Mouse (Mus musculus) limb, embryonic 11.5 days (tissue): Measurements from ENCODE around the gene Pgs1. TPM values are rescaled to one million over a fixed set of nuclear protein-coding genes. Genes with fewer than 3 reads are reported as not detected.

Source experiments
- ATAC-seq: fragments of 200-750 bp; cut with Nextera tagmentation; 2 replicates; pipeline ENCODE4 v1.8.0; 2017; ENCODE audit warnings: low read depth; ENCODE audit not compliant: insufficient number of reproducible peaks, low FRiP score, low TSS enrichment
- DNase-seq: peaks from one replicate; pipeline ENCODE4 v3.0.0-alpha.2; 2015; ENCODE audit warnings: low spot score
- H3K27ac ChIP-seq: fragments of 300-500 bp; sonication (generic); replicated peaks from 2 replicates; pipeline ENCODE4 v1.5.1; 2014; ENCODE audit warnings: low read depth, mild to moderate bottlenecking, low read length
- H3K27me3 ChIP-seq: fragments of 300-500 bp; sonication (generic); 2 replicates; pipeline ENCODE4 v1.6.1; 2014; ENCODE audit warnings: mild to moderate bottlenecking, low read length, mixed read lengths; ENCODE audit not compliant: control insufficient read depth, insufficient read depth
- H3K36me3 ChIP-seq: fragments of 300-500 bp; sonication (generic); 2 replicates; pipeline ENCODE4 v1.6.1; 2014; ENCODE audit warnings: mild to moderate bottlenecking, low read length, moderate library complexity, mixed read lengths; ENCODE audit not compliant: control insufficient read depth, insufficient read depth
- H3K4me1 ChIP-seq: fragments of 300-500 bp; sonication (generic); 2 replicates; pipeline ENCODE4 v1.6.1; 2014; ENCODE audit warnings: low read length, mixed read lengths; ENCODE audit not compliant: control insufficient read depth, insufficient read depth
- H3K4me2 ChIP-seq: fragments of 300-500 bp; sonication (generic); 2 replicates; pipeline ENCODE4 v1.6.1; 2014; ENCODE audit warnings: low read depth, mild to moderate bottlenecking, moderate library complexity; ENCODE audit not compliant: severe bottlenecking
- H3K4me3 ChIP-seq: fragments of 300-500 bp; sonication (generic); 2 replicates; pipeline ENCODE4 v1.5.1; 2014; ENCODE audit warnings: low read depth, low read length
- H3K9ac ChIP-seq: fragments of 300-500 bp; sonication (generic); 2 replicates; pipeline ENCODE4 v1.6.1; 2014; ENCODE audit warnings: mild to moderate bottlenecking, low read length
- H3K9me3 ChIP-seq: fragments of 300-500 bp; sonication (generic); 2 replicates; pipeline ENCODE4 v1.6.1; 2016; ENCODE audit warnings: low read length; ENCODE audit not compliant: control insufficient read depth
- WGBS: fragments of 180-500 bp; shearing (Covaris S2); extraction: QIAGEN DNeasy Blood & Tissue Kit; methylation state at CpG from one replicate; pipeline ENCODE4 v1.1.7; 2014; 5-methylcytosine and 5-hydroxymethylcytosine counted together
- polyA plus RNA-seq: library from polyadenylated mRNA; unstranded; fragments of >200 nt; fragmentation: Nextera tagmentation; extraction: Ambion mirVana; gene quantifications from 2 replicates; pipeline ENCODE4 v1.2.1, GENCODE M21; 2014

The Pgs1 gene
- polyA plus RNA-seq, 1 experiment from 2014 or later, result 38.4 TPM

DNA sequence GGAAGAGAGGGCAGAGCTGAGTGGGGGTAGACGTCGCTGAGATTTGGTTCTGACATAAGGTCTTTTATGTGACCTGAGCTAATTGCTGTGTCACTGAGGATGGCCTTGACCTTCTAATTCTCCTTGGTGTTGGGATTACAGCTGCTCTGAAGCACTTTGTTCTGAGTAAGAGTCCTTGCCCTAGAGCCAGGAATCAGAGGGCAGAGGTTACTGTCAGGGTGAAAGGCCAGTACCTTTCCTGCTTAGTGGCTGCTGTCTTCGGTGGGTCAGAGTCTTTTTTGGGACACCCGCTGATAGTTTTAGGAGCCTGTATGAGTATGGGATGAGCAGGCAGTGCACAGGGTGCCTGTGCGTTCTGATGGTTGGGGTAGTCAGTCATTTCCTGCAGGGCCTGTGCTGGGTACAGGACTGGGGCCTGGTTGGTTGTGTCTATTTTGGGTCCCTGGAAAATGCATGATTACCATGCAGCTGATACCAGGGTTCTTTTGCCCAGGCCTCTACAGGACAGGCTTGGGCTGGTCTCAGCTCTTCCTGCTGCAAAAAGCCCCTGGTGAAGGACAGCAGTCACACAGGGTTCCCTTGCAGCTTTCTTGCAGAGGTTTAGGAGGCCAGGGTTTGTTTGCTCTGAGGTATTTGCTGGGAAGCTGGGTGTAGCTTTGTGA is 22.2 kb downstream of the Pgs1 start:
- Histone ChIP-seq H3K27ac (no peak overlapping the region), H3K9me3 (no peaks in the 10 kb centered on the region), H3K9ac (no peak overlapping the region), H3K4me2 (no peak overlapping the region), H3K4me1 (peaks cover 12% of the 10 kb centered on the region), H3K36me3 (peaks cover 14% of the 10 kb centered on the region), H3K4me3 (no peak overlapping the region), H3K27me3 (no peaks in the 10 kb centered on the region)
- DNase-seq, result no peak
- WGBS, result 69% methylated on average over 5 of the region's 5 CpGs
- ATAC-seq, result no peak

- Histone ChIP-seq H3K4me1 (peaks cover 12% of the 10 kb centered on the region), H3K9ac (no peak overlapping the region), H3K27me3 (no peaks in the 10 kb centered on the region), H3K36me3 (peaks cover 9% of the 10 kb centered on the region), H3K27ac (no peak overlapping the region), H3K4me3 (no peak overlapping the region), H3K9me3 (no peaks in the 10 kb centered on the region), H3K4me2 (no peak overlapping the region)
- 84% methylated on average over 8 of the region's 8 CpGs for WGBS
- DNase-seq (no peak), ATAC-seq (no peak)
These were observed 22.8 kb downstream of the Pgs1 start for GRCm38 (mm10) chr11:118008843-118009242.

GRCm38 (mm10) chr11:118009865-118010571 is 23.9 kb downstream of the Pgs1 start:
- ATAC-seq (no peak), DNase-seq (no peak)
- 61% methylated on average over 4 of the region's 4 CpGs for WGBS
- peaks cover 12% of the 10 kb centered on the region for H3K4me1 ChIP-seq
- H3K4me3 ChIP-seq, result no peak overlapping the region
- H3K27me3 ChIP-seq, result no peaks in the 10 kb centered on the region
- H3K36me3 ChIP-seq, result peaks cover 10% of the 10 kb centered on the region
- H3K27ac ChIP-seq, result no peak overlapping the region
- H3K4me2 ChIP-seq, result no peak overlapping the region
- H3K9ac ChIP-seq, result no peak overlapping the region
- H3K9me3 ChIP-seq, result no peaks in the 10 kb centered on the region

DNA sequence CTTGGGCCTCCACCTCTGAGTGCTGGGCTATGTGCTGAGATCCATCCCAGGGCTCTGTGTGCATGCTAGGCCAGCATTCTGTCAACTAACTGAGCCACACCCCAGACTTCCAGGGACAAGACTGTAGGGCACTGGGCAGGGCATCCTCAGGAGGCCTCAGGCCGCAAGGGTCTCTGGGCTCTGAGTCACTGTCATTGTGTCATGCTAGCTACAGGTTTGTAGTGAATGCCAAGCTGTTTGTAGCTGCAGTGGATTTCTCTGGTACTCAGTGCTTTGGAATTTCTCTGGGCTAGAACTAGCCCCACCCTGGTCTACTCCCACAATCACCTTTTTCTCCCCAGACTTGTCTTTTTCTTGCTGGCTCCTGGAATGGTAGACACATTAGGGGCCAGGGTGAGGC is 26.5 kb downstream of the Pgs1 start:
- Histone ChIP-seq H3K4me1 (peaks cover 12% of the 10 kb centered on the region), H3K4me3 (no peak overlapping the region)
- WGBS, result 93% methylated on average over 1 of the region's 1 CpGs

GRCm38 (mm10) chr11:118013339-118013738 is 27.2 kb downstream of the Pgs1 start:
- H3K4me2 ChIP-seq, result no peak overlapping the region
- H3K27ac ChIP-seq, result no peak overlapping the region
- peaks cover 8% of the 10 kb centered on the region for H3K4me1 ChIP-seq
- no peak overlapping the region for H3K9ac ChIP-seq
- no peaks in the 10 kb centered on the region for H3K27me3 ChIP-seq
- ATAC-seq (no peak), DNase-seq (no peak)
- H3K4me3 ChIP-seq, result no peak overlapping the region
- H3K36me3 ChIP-seq, result peaks cover 9% of the 10 kb centered on the region
- 83% methylated on average over 2 of the region's 2 CpGs for WGBS
- no peaks in the 10 kb centered on the region for H3K9me3 ChIP-seq

More for the DNA sequence above, 26.5 kb downstream of the Pgs1 start:
- no peaks in the 10 kb centered on the region for H3K27me3 ChIP-seq
- no peak for ATAC-seq
- no peak overlapping the region for H3K4me2 ChIP-seq
- H3K9ac ChIP-seq, result no peak overlapping the region
- H3K9me3 ChIP-seq, result no peaks in the 10 kb centered on the region
- no peak for DNase-seq
- H3K36me3 ChIP-seq, result peaks cover 3% of the 10 kb centered on the region; the same call in 1 of the 2 replicates
- H3K27ac ChIP-seq, result no peak overlapping the region

GRCm38 (mm10) chr11:118014391-118014995 is 28.4 kb downstream of the Pgs1 start:
- Histone ChIP-seq H3K4me1 (peaks cover 4% of the 10 kb centered on the region), H3K4me3 (no peak overlapping the region), H3K9ac (no peak overlapping the region), H3K27me3 (no peaks in the 10 kb centered on the region), H3K36me3 (peaks cover 12% of the 10 kb centered on the region), H3K4me2 (no peak overlapping the region), H3K9me3 (no peaks in the 10 kb centered on the region), H3K27ac (no peak overlapping the region)
- ATAC-seq (no peak), DNase-seq (no peak)
- 80% methylated on average over 12 of the region's 12 CpGs for WGBS

DNA sequence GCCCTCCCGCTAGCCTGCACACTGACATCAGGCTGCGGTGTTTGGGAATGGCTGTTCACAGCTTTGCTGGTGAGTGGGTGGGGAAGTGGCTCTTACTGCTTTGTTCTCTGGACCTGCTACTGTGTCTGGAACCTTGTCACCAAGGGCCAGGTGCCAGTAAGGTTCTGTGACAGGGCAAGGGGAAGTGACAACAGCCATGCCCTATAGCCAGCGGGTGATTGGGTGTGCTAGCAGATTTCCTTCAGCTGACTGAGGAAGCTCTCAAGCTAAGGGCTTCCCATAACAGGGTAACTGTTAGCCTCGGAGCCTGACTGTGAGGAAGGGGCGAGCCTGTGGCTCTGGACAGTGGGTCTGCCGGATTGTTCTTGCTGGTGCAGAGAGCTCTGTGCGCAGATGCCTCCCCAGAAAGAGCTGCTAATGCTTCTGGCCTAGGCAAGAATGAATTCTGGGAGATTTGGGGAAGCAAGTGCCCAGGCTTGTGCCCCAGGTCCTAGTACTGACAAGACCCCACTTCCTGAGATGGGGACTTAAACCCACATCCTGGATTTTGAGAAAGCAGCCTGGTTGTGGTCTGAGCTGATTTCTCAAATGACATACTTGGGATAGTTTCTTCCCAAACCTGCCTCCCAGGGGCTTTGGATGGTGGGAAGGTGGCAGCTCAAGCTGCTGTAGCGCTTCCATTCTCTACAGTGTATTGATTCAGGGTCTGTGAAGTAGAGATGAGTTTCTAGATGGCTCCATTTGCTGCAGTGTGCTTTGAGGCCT is 29.5 kb downstream of the Pgs1 start:
- Histone ChIP-seq H3K9ac (no peak overlapping the region), H3K36me3 (peaks cover 14% of the 10 kb centered on the region), H3K4me3 (no peak overlapping the region), H3K27ac (no peak overlapping the region), H3K4me2 (no peak overlapping the region), H3K4me1 (no peaks in the 10 kb centered on the region), H3K27me3 (no peaks in the 10 kb centered on the region), H3K9me3 (no peaks in the 10 kb centered on the region)
- ATAC-seq (no peak), DNase-seq (no peak)
- 91% methylated on average over 8 of the region's 8 CpGs for WGBS

DNA sequence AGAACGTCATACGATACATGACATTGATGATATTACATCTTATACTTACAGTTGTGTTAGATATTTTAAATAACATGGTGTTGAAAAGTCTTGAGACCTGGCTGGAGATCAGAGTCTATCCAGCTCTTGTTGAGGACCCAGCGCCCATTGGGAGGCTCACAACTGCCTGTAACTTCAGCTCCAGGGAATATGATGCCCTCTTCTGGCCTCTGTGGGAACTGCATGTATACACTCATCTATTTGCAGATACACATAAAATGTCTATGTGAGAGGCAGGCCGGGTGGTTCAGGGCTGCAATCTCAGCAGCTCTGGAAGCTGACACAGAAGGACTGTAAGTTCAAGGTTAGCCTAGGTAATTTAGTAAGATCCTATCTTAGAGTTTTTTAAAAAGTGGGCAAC is 32.2 kb downstream of the Pgs1 start:
- Histone ChIP-seq H3K9ac (no peak overlapping the region), H3K9me3 (no peaks in the 10 kb centered on the region), H3K27ac (no peak overlapping the region), H3K27me3 (no peaks in the 10 kb centered on the region), H3K36me3 (peaks cover 14% of the 10 kb centered on the region), H3K4me2 (no peak overlapping the region), H3K4me1 (no peaks in the 10 kb centered on the region), H3K4me3 (no peak overlapping the region)
- DNase-seq (peak; percentile 39), ATAC-seq (no peak)
- WGBS, result 96% methylated on average over 4 of the region's 4 CpGs
